Mouse (Mus musculus): ENCODE data around the gene Dpm2. TPM values are rescaled to one million over a fixed set of nuclear protein-coding genes. Genes with fewer than 3 reads are reported as not detected.

The Dpm2 gene
- polyA plus RNA-seq, 1 experiment, result 116 TPM

DNA sequence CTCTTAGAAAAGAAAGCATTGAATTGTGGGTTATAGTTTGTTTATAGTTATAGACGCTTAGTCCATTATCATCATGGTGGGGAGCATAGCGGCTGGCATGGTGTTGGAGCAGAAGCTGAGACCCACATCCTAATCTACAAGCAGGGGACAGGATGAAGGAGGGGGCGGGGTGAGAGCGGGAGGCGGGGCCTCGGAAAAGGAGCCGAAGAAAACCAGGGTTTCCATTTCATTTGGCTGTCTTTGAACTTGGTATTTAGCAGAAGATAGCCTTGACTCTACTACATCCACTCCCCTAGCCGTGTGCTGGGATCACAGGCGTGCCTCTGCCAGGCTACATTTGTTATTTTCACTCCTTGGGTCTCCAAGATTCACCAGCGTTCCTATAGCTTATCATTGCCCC is 34.0 kb downstream of the Dpm2 start:
- WGBS, result 42% methylated on average over 10 of the region's 10 CpGs
- TF ChIP-seq POLR2A (IDR thresholded peaks at IDR 0.05; ENCODE audit: borderline replicate concordance, extremely low read depth, low read depth, low read length) (no peak), CTCF (IDR thresholded peaks at IDR 0.05; ENCODE audit: insufficient read depth, low read length) (no peak)
- DNase-seq, result no peak
- H3K4me3 ChIP-seq (replicated peaks; ENCODE audit: extremely low read depth, low read depth, low read length), result no peak overlapping the region
- H3K4me1 ChIP-seq (ENCODE audit: control insufficient read depth, insufficient read depth, low read length), result peaks cover 15% of the 10 kb centered on the region

DNA sequence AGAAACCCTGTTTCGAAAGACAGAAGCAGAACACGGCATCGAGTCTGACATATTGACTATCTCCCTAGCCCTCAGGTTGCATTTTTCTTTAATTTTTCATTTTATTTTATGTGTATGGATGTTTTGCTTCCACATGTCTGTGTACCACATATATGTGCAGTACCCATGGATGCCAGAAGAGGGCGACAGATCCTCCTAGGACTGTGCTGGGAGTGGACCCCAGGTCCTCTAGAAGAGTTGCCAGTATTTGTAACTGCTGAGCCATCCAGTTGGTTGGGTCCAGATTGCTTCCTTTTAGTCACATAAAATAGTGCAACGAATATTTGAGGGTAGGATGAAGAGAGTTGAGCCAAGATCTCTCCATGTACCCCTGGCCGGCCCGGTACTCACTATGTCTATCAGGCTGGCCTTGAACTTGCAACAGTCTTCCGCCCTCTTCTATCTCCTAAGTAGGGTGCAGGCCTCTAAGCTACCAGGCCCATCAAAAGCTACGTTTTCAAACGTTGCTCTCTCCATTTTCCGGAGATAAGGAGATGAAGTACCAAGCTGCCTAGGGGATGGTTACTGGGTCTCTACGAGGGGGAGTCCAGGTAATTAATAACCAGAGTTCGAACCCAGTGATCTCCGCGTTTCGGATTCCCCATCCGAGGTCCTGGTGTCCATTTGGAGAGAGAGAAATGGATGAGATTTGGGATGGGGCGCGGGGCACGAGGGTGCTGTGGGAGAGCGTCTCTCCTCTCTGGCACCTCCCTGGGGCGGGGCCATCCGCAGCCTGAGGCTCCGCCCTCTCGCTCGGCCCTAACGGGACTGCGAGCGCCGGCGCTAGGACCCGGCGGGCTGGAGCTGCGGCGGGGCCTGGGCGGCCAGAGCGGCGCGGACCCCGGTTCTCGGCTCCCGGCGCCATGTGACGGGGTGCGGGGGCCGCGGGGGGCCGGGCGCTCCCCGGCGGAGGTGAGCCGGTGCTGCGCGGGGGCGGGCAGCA is 35.8 kb downstream of the Dpm2 start:
- WGBS, result 13% methylated on average over 55 of the region's 55 CpGs

DNA sequence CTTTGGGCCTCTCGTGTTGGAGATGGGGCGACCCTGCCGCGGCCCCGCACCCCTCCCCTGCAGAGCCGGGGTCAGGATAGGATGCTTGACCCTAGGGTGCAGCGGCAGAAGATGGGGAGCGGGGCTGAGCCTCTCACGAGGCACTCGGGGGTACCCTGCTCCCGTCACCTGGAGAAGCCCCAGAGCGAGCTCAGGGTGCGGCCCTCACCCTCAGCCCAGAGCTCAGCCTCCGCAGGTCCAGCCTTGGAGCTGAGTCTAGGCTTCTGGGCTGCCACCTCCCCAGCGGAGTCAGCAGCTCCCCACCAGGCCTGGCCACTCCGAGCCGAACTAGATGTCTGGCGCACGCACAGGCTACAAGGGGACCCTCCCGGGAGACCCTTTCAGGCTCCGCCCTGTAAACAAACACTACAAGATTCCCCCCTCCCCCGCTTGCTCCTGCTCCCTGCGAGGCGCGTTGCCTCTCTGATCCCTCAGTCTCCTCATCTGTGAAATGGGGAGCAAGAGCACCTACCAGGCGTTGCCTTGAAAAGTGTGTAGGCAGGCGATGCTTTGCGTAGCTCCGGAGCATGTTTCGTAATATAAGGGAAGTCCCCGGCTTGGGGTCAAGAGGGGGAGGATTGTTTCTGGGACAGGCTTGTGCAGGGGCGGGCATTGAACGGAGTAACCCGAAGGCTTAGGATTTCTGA is 36.7 kb downstream of the Dpm2 start:
- DNase-seq, result peak; percentile 56

More for the DNA sequence above, 35.8 kb downstream of the Dpm2 start:
- H3K4me1 ChIP-seq (ENCODE audit: control insufficient read depth, insufficient read depth, low read length), result peaks cover 17% of the 10 kb centered on the region
- H3K4me3 ChIP-seq (replicated peaks; ENCODE audit: extremely low read depth, low read depth, low read length), result peak overlapping the region; percentile 62
- no peak for TF ChIP-seq POLR2A (IDR thresholded peaks at IDR 0.05; ENCODE audit: borderline replicate concordance, extremely low read depth, low read depth, low read length)
- TF ChIP-seq CTCF (IDR thresholded peaks at IDR 0.05; ENCODE audit: insufficient read depth, low read length), result peak; percentile 30; the same call in 1 of the 2 replicates
- peak; percentile 80 for DNase-seq

DNA sequence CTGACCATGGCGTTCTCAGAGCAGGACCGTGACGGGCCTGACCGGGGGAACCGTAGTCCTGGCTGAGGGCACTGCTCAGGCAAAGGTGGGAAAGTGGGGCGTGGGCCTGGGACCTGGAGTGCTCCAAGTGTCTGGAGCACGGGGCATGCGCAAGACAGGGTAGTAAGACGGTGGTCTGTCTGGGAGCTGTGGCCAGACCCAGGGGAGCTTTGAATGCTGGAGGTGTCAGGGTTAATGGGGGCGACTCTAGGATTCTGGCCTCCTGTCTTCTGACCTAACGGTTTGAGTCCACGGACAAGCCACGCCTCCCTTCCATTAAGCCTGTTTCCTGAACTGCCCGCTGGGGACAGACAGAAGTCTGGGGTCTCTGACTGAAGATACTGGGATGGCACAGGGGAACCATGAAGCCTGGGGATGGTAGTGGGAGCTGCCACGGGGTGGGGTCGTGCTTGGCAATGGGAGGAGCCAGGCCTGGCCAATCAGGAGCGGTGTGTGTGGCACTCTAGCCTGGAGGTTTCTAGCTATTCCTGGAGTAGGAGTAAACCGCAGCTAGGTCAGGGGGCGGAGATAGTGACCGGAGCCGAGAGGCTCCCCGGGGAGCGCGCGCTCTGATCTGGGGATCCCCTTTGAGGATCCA is 37.6 kb downstream of the Dpm2 start:
- 10% methylated on average over 25 of the region's 25 CpGs for WGBS
- peaks cover 12% of the 10 kb centered on the region for H3K4me1 ChIP-seq (ENCODE audit: control insufficient read depth, insufficient read depth, low read length)
- H3K4me3 ChIP-seq (replicated peaks; ENCODE audit: extremely low read depth, low read depth, low read length), result peak overlapping the region; percentile 48
- TF ChIP-seq POLR2A (IDR thresholded peaks at IDR 0.05; ENCODE audit: borderline replicate concordance, extremely low read depth, low read depth, low read length) (no peak), CTCF (IDR thresholded peaks at IDR 0.05; ENCODE audit: insufficient read depth, low read length) (no peak)
- DNase-seq, result peak; percentile 65

More for the DNA sequence above, 36.7 kb downstream of the Dpm2 start:
- Histone ChIP-seq H3K4me3 (replicated peaks; ENCODE audit: extremely low read depth, low read depth, low read length) (peak overlapping the region; percentile 62), H3K4me1 (ENCODE audit: control insufficient read depth, insufficient read depth, low read length) (peaks cover 12% of the 10 kb centered on the region)
- WGBS, result 8% methylated on average over 34 of the region's 34 CpGs
- TF ChIP-seq POLR2A (IDR thresholded peaks at IDR 0.05; ENCODE audit: borderline replicate concordance, extremely low read depth, low read depth, low read length), result peak; percentile 40; the same call in 1 of the 2 replicates
- no peak for TF ChIP-seq CTCF (IDR thresholded peaks at IDR 0.05; ENCODE audit: insufficient read depth, low read length)

DNA sequence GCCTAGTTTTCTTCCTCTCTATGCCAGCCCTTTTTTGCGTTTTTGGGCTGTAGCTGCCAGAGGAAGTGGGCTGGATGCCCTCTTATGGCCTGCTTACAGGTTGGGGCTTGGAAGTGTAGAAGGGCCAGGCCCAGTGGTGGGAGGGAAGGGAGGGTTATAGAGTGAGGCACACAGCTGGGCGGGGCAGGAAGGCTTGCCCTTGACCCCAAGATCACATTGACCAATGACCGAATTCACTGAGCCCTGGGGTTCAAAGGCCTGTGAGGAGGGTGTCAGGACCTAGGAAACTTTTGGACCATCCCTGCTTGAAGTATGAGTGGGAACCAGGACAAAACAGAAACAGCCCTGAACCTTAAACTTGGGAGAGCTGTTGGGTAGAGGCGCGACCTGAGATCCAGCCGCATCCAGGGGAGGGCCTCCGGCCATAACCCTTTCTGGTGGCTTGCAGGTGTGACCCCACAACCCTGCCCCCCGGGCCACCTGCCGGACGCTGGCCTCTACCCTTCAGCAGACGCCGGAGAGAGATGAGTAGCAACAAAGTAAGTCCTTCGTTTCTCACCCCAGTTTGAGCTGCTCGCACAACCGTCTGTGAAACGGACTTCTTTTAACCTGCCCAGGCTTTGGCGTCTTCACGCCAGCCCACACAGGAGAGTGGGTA is 38.2 kb downstream of the Dpm2 start:
- 69% methylated on average over 18 of the region's 18 CpGs for WGBS
- TF ChIP-seq POLR2A (IDR thresholded peaks at IDR 0.05; ENCODE audit: borderline replicate concordance, extremely low read depth, low read depth, low read length) (no peak), CTCF (IDR thresholded peaks at IDR 0.05; ENCODE audit: insufficient read depth, low read length) (no peak)
- no peak for DNase-seq
- Histone ChIP-seq H3K4me1 (ENCODE audit: control insufficient read depth, insufficient read depth, low read length) (peaks cover 12% of the 10 kb centered on the region), H3K4me3 (replicated peaks; ENCODE audit: extremely low read depth, low read depth, low read length) (peak overlapping the region; percentile 48)

DNA sequence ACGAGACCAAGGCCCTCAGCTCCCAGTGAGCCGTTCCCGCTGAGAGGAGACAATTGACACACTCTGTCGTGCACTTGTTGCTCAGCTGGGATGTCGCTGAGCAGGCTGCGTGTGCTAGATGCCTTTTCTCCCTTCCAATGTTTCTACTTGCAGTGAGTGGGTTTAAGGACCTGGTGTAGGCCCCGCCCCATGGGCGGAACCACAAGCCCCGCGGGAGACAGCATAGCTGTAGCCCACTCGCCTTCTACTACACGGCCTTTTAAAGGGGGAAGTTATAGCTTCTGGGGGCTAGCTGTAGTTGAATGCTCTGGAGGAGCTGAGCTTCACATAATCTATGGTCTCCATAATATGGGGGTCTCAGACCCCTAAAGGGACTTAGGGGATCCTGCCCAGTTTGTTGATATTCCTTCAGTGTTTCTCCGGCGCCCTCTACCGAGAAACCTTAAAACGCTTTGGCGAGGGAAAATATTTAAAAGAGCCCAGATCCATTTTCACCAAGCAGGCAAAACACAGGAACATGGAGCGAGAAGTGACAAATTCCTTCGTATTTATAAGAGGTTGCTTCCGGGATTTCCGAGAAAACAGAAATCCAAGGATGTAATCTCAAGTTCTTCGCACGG is 40.1 kb downstream of the Dpm2 start:
- TF ChIP-seq CTCF (IDR thresholded peaks at IDR 0.05; ENCODE audit: insufficient read depth, low read length) (no peak), POLR2A (IDR thresholded peaks at IDR 0.05; ENCODE audit: borderline replicate concordance, extremely low read depth, low read depth, low read length) (peak; percentile 26; the same call in 1 of the 2 replicates)
- H3K4me1 ChIP-seq (ENCODE audit: control insufficient read depth, insufficient read depth, low read length), result peaks cover 12% of the 10 kb centered on the region
- peak; percentile 66 for DNase-seq
- peak overlapping the region; percentile 9 for H3K4me3 ChIP-seq (replicated peaks; ENCODE audit: extremely low read depth, low read depth, low read length)
- WGBS, result 10% methylated on average over 23 of the region's 23 CpGs

DNA sequence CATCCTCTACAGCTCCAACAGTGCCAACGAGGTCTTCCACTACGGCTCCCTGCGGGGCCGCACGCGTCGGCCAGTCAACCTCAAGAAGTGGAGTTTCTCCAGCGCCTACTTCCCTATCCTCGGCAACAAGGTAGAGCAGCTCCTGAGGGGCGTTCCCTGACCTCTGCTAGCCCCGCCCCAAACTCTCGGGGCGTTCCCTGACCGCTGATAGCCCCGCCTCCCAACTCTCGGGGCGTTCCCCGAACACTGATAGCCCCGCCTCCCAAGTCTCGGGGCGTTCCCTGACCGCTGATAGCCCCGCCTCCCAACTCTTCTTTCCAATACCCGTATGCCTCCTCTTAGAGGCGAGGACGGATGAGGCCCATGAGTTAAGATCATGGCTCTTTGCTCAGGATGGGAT is 41.6 kb downstream of the Dpm2 start:
- TF ChIP-seq POLR2A (IDR thresholded peaks at IDR 0.05; ENCODE audit: borderline replicate concordance, extremely low read depth, low read depth, low read length), result no peak
- no peak for TF ChIP-seq CTCF (IDR thresholded peaks at IDR 0.05; ENCODE audit: insufficient read depth, low read length)
- 83% methylated on average over 26 of the region's 26 CpGs for WGBS
- no peak for DNase-seq
- no peak overlapping the region for H3K4me3 ChIP-seq (replicated peaks; ENCODE audit: extremely low read depth, low read depth, low read length)
- H3K4me1 ChIP-seq (ENCODE audit: control insufficient read depth, insufficient read depth, low read length), result peaks cover 10% of the 10 kb centered on the region

DNA sequence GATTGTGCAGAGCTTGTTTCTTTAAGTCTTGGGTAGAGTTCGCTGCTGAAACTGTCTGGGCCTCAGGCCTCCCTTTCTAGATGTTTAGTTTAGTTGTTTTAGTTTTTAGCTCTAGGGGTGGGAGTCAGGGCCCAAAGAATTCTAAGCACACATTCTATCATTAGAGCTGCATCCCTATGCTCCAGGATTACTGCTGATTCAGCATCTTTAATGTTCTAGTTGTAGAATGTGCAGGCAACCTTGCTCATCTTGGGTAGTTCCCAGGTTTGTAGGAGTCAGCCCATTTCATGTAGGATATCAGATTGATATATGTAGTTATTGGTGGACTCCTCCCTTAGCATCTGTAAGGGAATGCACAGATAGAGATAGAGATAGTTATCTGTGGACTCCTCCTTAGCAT is 46.5 kb downstream of the Dpm2 start:
- Histone ChIP-seq H3K4me1 (ENCODE audit: control insufficient read depth, insufficient read depth, low read length) (peaks cover 8% of the 10 kb centered on the region), H3K4me3 (replicated peaks; ENCODE audit: extremely low read depth, low read depth, low read length) (no peak overlapping the region)
- TF ChIP-seq CTCF (IDR thresholded peaks at IDR 0.05; ENCODE audit: insufficient read depth, low read length) (no peak), POLR2A (IDR thresholded peaks at IDR 0.05; ENCODE audit: borderline replicate concordance, extremely low read depth, low read depth, low read length) (no peak)
- no peak for DNase-seq
- 97% methylated on average over 1 of the region's 1 CpGs for WGBS

All from lung, adult 2 months (tissue).